Mouse (Mus musculus): Measurements from ENCODE around the gene Ifnar2. TPM values are rescaled to one million over a fixed set of nuclear protein-coding genes. Genes with fewer than 3 reads are reported as not detected.
"Not testable (repeated sequence)": the region's sequence is repeated elsewhere in the genome, so short reads cannot be mapped to it uniquely, and the experiment has no call there.

Gene Ifnar2
- polyA plus RNA-seq, 1 experiment from 2014 or later, result 41.7 TPM

- Histone ChIP-seq H3K27ac (ENCODE audit: low read depth, low read length) (no peak overlapping the region), H3K4me2 (ENCODE audit: low read length) (no peak overlapping the region), H3K9ac (ENCODE audit: low read depth, low read length) (no peak overlapping the region), H3K27me3 (replicated peaks; ENCODE audit: control insufficient read depth, insufficient read depth, low read length) (no peaks in the 10 kb centered on the region), H3K36me3 (ENCODE audit: control insufficient read depth, insufficient read depth, low read length) (no peaks in the 10 kb centered on the region), H3K4me3 (ENCODE audit: low read length) (no peak overlapping the region), H3K9me3 (ENCODE audit: control insufficient read depth, low read length) (no peaks in the 10 kb centered on the region), H3K4me1 (ENCODE audit: control insufficient read depth, insufficient read depth, low read depth, low read length) (no peaks in the 10 kb centered on the region)
- ATAC-seq, result no peak
- 88% methylated on average over 4 of the region's 4 CpGs for WGBS
These were observed 54.0 kb downstream of the Ifnar2 start for GRCm38 (mm10) chr16:91426586-91426985.

- ATAC-seq, result no peak
- WGBS, result 84% methylated on average over 5 of the region's 5 CpGs
These were observed 54.9 kb downstream of the Ifnar2 start for GRCm38 (mm10) chr16:91427461-91427860.

GRCm38 (mm10) chr16:91428259-91428865 is 55.8 kb downstream of the Ifnar2 start:
- no peak overlapping the region for H3K4me3 ChIP-seq (ENCODE audit: low read length)
- no peak overlapping the region for H3K27ac ChIP-seq (ENCODE audit: low read depth, low read length)
- H3K4me2 ChIP-seq (ENCODE audit: low read length), result no peak overlapping the region
- ATAC-seq, result no peak
- no peaks in the 10 kb centered on the region for H3K36me3 ChIP-seq (ENCODE audit: control insufficient read depth, insufficient read depth, low read length)
- no peak overlapping the region for H3K9ac ChIP-seq (ENCODE audit: low read depth, low read length)
- WGBS, result 87% methylated on average over 8 of the region's 8 CpGs
- no peaks in the 10 kb centered on the region for H3K27me3 ChIP-seq (replicated peaks; ENCODE audit: control insufficient read depth, insufficient read depth, low read length)
- no peaks in the 10 kb centered on the region for H3K4me1 ChIP-seq (ENCODE audit: control insufficient read depth, insufficient read depth, low read depth, low read length)
- H3K9me3 ChIP-seq (ENCODE audit: control insufficient read depth, low read length), result no peaks in the 10 kb centered on the region

More at GRCm38 (mm10) chr16:91427461-91427860, 54.9 kb downstream of the Ifnar2 start:
- no peak overlapping the region for H3K9ac ChIP-seq (ENCODE audit: low read depth, low read length)
- no peak overlapping the region for H3K27ac ChIP-seq (ENCODE audit: low read depth, low read length)
- H3K9me3 ChIP-seq (ENCODE audit: control insufficient read depth, low read length), result no peaks in the 10 kb centered on the region
- no peak overlapping the region for H3K4me3 ChIP-seq (ENCODE audit: low read length)
- H3K4me1 ChIP-seq (ENCODE audit: control insufficient read depth, insufficient read depth, low read depth, low read length), result no peaks in the 10 kb centered on the region
- H3K36me3 ChIP-seq (ENCODE audit: control insufficient read depth, insufficient read depth, low read length), result no peaks in the 10 kb centered on the region
- H3K27me3 ChIP-seq (replicated peaks; ENCODE audit: control insufficient read depth, insufficient read depth, low read length), result no peaks in the 10 kb centered on the region
- no peak overlapping the region for H3K4me2 ChIP-seq (ENCODE audit: low read length)

- WGBS, result 28% methylated on average over 5 of the region's 5 CpGs
- Histone ChIP-seq H3K9me3 (ENCODE audit: control insufficient read depth, low read length) (no peaks in the 10 kb centered on the region), H3K4me2 (ENCODE audit: low read length) (no peak overlapping the region), H3K4me3 (ENCODE audit: low read length) (no peak overlapping the region), H3K27me3 (replicated peaks; ENCODE audit: control insufficient read depth, insufficient read depth, low read length) (no peaks in the 10 kb centered on the region), H3K36me3 (ENCODE audit: control insufficient read depth, insufficient read depth, low read length) (no peaks in the 10 kb centered on the region), H3K4me1 (ENCODE audit: control insufficient read depth, insufficient read depth, low read depth, low read length) (no peaks in the 10 kb centered on the region), H3K9ac (ENCODE audit: low read depth, low read length) (no peak overlapping the region), H3K27ac (ENCODE audit: low read depth, low read length) (no peak overlapping the region)
- ATAC-seq, result no peak
These were observed 60.2 kb downstream of the Ifnar2 start for GRCm38 (mm10) chr16:91432720-91433328.

GRCm38 (mm10) chr16:91433329-91433933 is 60.8 kb downstream of the Ifnar2 start:
- Histone ChIP-seq H3K27me3 (replicated peaks; ENCODE audit: control insufficient read depth, insufficient read depth, low read length) (no peaks in the 10 kb centered on the region), H3K4me1 (ENCODE audit: control insufficient read depth, insufficient read depth, low read depth, low read length) (no peaks in the 10 kb centered on the region), H3K27ac (ENCODE audit: low read depth, low read length) (no peak overlapping the region), H3K4me3 (ENCODE audit: low read length) (no peak overlapping the region), H3K36me3 (ENCODE audit: control insufficient read depth, insufficient read depth, low read length) (no peaks in the 10 kb centered on the region), H3K9me3 (ENCODE audit: control insufficient read depth, low read length) (no peaks in the 10 kb centered on the region), H3K4me2 (ENCODE audit: low read length) (no peak overlapping the region), H3K9ac (ENCODE audit: low read depth, low read length) (no peak overlapping the region)
- 56% methylated on average over 8 of the region's 8 CpGs for WGBS
- ATAC-seq, result no peak

- Histone ChIP-seq H3K27me3 (replicated peaks; ENCODE audit: control insufficient read depth, insufficient read depth, low read length) (no peaks in the 10 kb centered on the region), H3K4me3 (ENCODE audit: low read length) (no peak overlapping the region), H3K36me3 (ENCODE audit: control insufficient read depth, insufficient read depth, low read length) (no peaks in the 10 kb centered on the region), H3K9me3 (ENCODE audit: control insufficient read depth, low read length) (no peaks in the 10 kb centered on the region), H3K4me1 (ENCODE audit: control insufficient read depth, insufficient read depth, low read depth, low read length) (no peaks in the 10 kb centered on the region), H3K27ac (ENCODE audit: low read depth, low read length) (no peak overlapping the region), H3K9ac (ENCODE audit: low read depth, low read length) (no peak overlapping the region), H3K4me2 (ENCODE audit: low read length) (no peak overlapping the region)
- 92% methylated on average over 3 of the region's 3 CpGs for WGBS
- no peak for ATAC-seq
These were observed 61.5 kb downstream of the Ifnar2 start for GRCm38 (mm10) chr16:91434119-91434518.

- no peaks in the 10 kb centered on the region for H3K36me3 ChIP-seq (ENCODE audit: control insufficient read depth, insufficient read depth, low read length)
- no peak overlapping the region for H3K9ac ChIP-seq (ENCODE audit: low read depth, low read length)
- H3K4me2 ChIP-seq (ENCODE audit: low read length), result no peak overlapping the region
- H3K4me1 ChIP-seq (ENCODE audit: control insufficient read depth, insufficient read depth, low read depth, low read length), result no peaks in the 10 kb centered on the region
- no peak for ATAC-seq
- WGBS, result 83% methylated on average over 3 of the region's 3 CpGs
- no peaks in the 10 kb centered on the region for H3K27me3 ChIP-seq (replicated peaks; ENCODE audit: control insufficient read depth, insufficient read depth, low read length)
- no peaks in the 10 kb centered on the region for H3K9me3 ChIP-seq (ENCODE audit: control insufficient read depth, low read length)
- no peak overlapping the region for H3K4me3 ChIP-seq (ENCODE audit: low read length)
- H3K27ac ChIP-seq (ENCODE audit: low read depth, low read length), result no peak overlapping the region
These were observed 65.5 kb downstream of the Ifnar2 start for GRCm38 (mm10) chr16:91438081-91438480.

GRCm38 (mm10) chr16:91438599-91438998 is 66.0 kb downstream of the Ifnar2 start:
- H3K36me3 ChIP-seq (ENCODE audit: control insufficient read depth, insufficient read depth, low read length); H3K9me3 ChIP-seq (ENCODE audit: control insufficient read depth, low read length); H3K27ac ChIP-seq (ENCODE audit: low read depth, low read length); H3K4me3 ChIP-seq (ENCODE audit: low read length); H3K27me3 ChIP-seq (replicated peaks; ENCODE audit: control insufficient read depth, insufficient read depth, low read length); H3K4me1 ChIP-seq (ENCODE audit: control insufficient read depth, insufficient read depth, low read depth, low read length); H3K4me2 ChIP-seq (ENCODE audit: low read length); H3K9ac ChIP-seq (ENCODE audit: low read depth, low read length); ATAC-seq: not testable (repeated sequence)
- 92% methylated on average over 1 of the region's 1 CpGs for WGBS

GRCm38 (mm10) chr16:91441366-91441765 is 68.8 kb downstream of the Ifnar2 start:
- WGBS, result 62% methylated on average over 7 of the region's 7 CpGs
- Histone ChIP-seq H3K27ac (ENCODE audit: low read depth, low read length) (no peak overlapping the region), H3K4me3 (ENCODE audit: low read length) (no peak overlapping the region), H3K4me2 (ENCODE audit: low read length) (no peak overlapping the region), H3K36me3 (ENCODE audit: control insufficient read depth, insufficient read depth, low read length) (no peaks in the 10 kb centered on the region), H3K4me1 (ENCODE audit: control insufficient read depth, insufficient read depth, low read depth, low read length) (no peaks in the 10 kb centered on the region), H3K27me3 (replicated peaks; ENCODE audit: control insufficient read depth, insufficient read depth, low read length) (no peaks in the 10 kb centered on the region), H3K9me3 (ENCODE audit: control insufficient read depth, low read length) (no peaks in the 10 kb centered on the region), H3K9ac (ENCODE audit: low read depth, low read length) (no peak overlapping the region)
- ATAC-seq, result no peak
